Mouse (Mus musculus) heart, postnatal 0 days (tissue): ENCODE measurements around the gene Pfpl.

Experiments
- CTCF ChIP-seq: IDR thresholded peaks from 2 replicates; pipeline ENCODE4 v1.5.1; 2016; ENCODE audit warnings: antibody characterized with exemption, control low read depth, low read depth
- EP300 ChIP-seq: IDR thresholded peaks from 2 replicates; pipeline ENCODE4 v1.6.1; 2016; ENCODE audit warnings: antibody characterized with exemption, low read depth

- no peak for TF ChIP-seq EP300
- no peak for TF ChIP-seq CTCF
Measured at GRCm38 (mm10) chr19:12421680-12422079, 6.0 kb upstream of the Pfpl start.
